Mouse (Mus musculus) heart, embryonic 15.5 days (tissue): ENCODE data around the gene Atxn2. TPM values are rescaled to one million over a fixed set of nuclear protein-coding genes. Genes with fewer than 3 reads are reported as not detected.

Experiments
- ATAC-seq: fragments of 200-750 bp; cut with Nextera tagmentation; replicated peaks from 2 replicates; pipeline ENCODE4 v1.8.0; 2017; ENCODE audit warnings: low read depth, moderate TSS enrichment; ENCODE audit not compliant: insufficient number of reproducible peaks, insufficient read depth, low FRiP score
- H3K27ac ChIP-seq: fragments of 300-500 bp; sonication (generic); 2 replicates; pipeline ENCODE4 v1.5.1; 2015; ENCODE audit warnings: mild to moderate bottlenecking, inconsistent platforms
- H3K27me3 ChIP-seq: fragments of 300-500 bp; sonication (generic); 2 replicates; pipeline ENCODE4 v1.6.1; 2015; ENCODE audit warnings: inconsistent platforms
- H3K36me3 ChIP-seq: fragments of 300-500 bp; sonication (generic); 2 replicates; pipeline ENCODE4 v1.6.1; 2015; ENCODE audit warnings: mild to moderate bottlenecking, inconsistent platforms
- H3K4me1 ChIP-seq: fragments of 300-500 bp; sonication (generic); replicated peaks from 2 replicates; pipeline ENCODE4 v1.6.1; 2015; ENCODE audit warnings: inconsistent platforms
- H3K4me2 ChIP-seq: fragments of 300-500 bp; sonication (generic); 2 replicates; pipeline ENCODE4 v1.6.1; 2015; ENCODE audit warnings: inconsistent platforms, mild to moderate bottlenecking, moderate library complexity
- H3K4me3 ChIP-seq: fragments of 300-500 bp; sonication (generic); 2 replicates; pipeline ENCODE4 v1.5.1; 2015; ENCODE audit warnings: mild to moderate bottlenecking, inconsistent platforms
- H3K9ac ChIP-seq: fragments of 300-500 bp; sonication (generic); 2 replicates; pipeline ENCODE4 v1.6.1; 2015; ENCODE audit warnings: mild to moderate bottlenecking, inconsistent platforms
- H3K9me3 ChIP-seq: fragments of 300-500 bp; sonication (generic); replicated peaks from 2 replicates; pipeline ENCODE4 v1.6.1; 2016; ENCODE audit warnings: inconsistent platforms
- WGBS: fragments of 180-500 bp; shearing (Covaris S2); methylation state at CpG from one replicate; pipeline ENCODE4 v1.1.7; 2015; ENCODE audit warnings: mixed read lengths; 5-methylcytosine and 5-hydroxymethylcytosine counted together
- polyA plus RNA-seq: library from polyadenylated mRNA; unstranded; fragments of >200 nt; fragmentation: Nextera tagmentation; extraction: Ambion mirVana; gene quantifications from 2 replicates; pipeline ENCODE4 v1.2.1, GENCODE M21; 2015

The Atxn2 gene
- polyA plus RNA-seq, 1 experiment from 2014 or later: 63.7 TPM

DNA sequence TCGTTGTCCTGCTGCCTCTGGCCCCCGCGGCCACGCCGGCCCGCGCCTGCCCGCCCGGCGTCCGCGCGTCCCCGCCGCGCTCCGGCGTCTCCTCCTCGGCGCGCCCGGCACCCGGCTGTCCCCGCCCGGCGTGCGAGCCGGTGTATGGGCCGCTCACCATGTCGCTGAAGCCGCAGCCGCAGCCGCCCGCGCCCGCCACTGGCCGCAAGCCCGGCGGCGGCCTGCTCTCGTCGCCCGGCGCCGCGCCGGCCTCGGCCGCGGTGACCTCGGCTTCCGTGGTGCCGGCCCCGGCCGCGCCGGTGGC is 743 bp downstream of the Atxn2 start:
- peak; percentile 38 for ATAC-seq

GRCm38 (mm10) chr5:121712232-121712933 is 1.2 kb downstream of the Atxn2 start:
- Histone ChIP-seq H3K36me3 (peaks cover 1% of the 10 kb centered on the region; the same call in 1 of the 2 replicates), H3K4me2 (peak overlapping the region; percentile 83), H3K9me3 (no peaks in the 10 kb centered on the region), H3K4me1 (peaks cover 35% of the 10 kb centered on the region), H3K27ac (peak overlapping the region; percentile 98), H3K27me3 (no peaks in the 10 kb centered on the region), H3K4me3 (peak overlapping the region; percentile 82), H3K9ac (peak overlapping the region; percentile 98)
- WGBS: under 1% methylated on average over 48 of the region's 66 CpGs
- peak; percentile 51 for ATAC-seq

More for the DNA sequence above, 743 bp downstream of the Atxn2 start:
- Histone ChIP-seq H3K27me3 (no peaks in the 10 kb centered on the region), H3K4me1 (peaks cover 35% of the 10 kb centered on the region), H3K27ac (peak overlapping the region; percentile 98), H3K4me3 (peak overlapping the region; percentile 82), H3K9me3 (no peaks in the 10 kb centered on the region), H3K9ac (peak overlapping the region; percentile 98), H3K36me3 (no peaks in the 10 kb centered on the region), H3K4me2 (peak overlapping the region; percentile 83)
- WGBS: 0% methylated on average over 36 of the region's 57 CpGs

- Histone ChIP-seq H3K36me3 (peaks cover 4% of the 10 kb centered on the region; the same call in 1 of the 2 replicates), H3K4me3 (peak overlapping the region; percentile 82), H3K9me3 (no peaks in the 10 kb centered on the region), H3K4me2 (peak overlapping the region; percentile 83), H3K27me3 (no peaks in the 10 kb centered on the region), H3K27ac (peak overlapping the region; percentile 98), H3K4me1 (peaks cover 37% of the 10 kb centered on the region), H3K9ac (peak overlapping the region; percentile 98)
- WGBS: under 1% methylated on average over 32 of the region's 32 CpGs
- peak; percentile 55; the same call in 1 of the 2 replicates for ATAC-seq
These were observed 1.9 kb downstream of the Atxn2 start for GRCm38 (mm10) chr5:121712934-121713538.

GRCm38 (mm10) chr5:121714331-121714730 is 3.2 kb downstream of the Atxn2 start:
- Histone ChIP-seq H3K27me3 (no peaks in the 10 kb centered on the region), H3K27ac (peak overlapping the region; percentile 98; the same call in 1 of the 2 replicates), H3K4me3 (peak overlapping the region; percentile 82; the same call in 1 of the 2 replicates), H3K9ac (0 out of 2 replicates have a peak overlapping the region, but pooled peaks have one; percentile 19), H3K4me1 (peaks cover 47% of the 10 kb centered on the region), H3K9me3 (no peaks in the 10 kb centered on the region), H3K36me3 (peaks cover 4% of the 10 kb centered on the region; the same call in 1 of the 2 replicates), H3K4me2 (peak overlapping the region; percentile 83)
- WGBS: 74% methylated on average over 1 of the region's 1 CpGs
- no peak for ATAC-seq

DNA sequence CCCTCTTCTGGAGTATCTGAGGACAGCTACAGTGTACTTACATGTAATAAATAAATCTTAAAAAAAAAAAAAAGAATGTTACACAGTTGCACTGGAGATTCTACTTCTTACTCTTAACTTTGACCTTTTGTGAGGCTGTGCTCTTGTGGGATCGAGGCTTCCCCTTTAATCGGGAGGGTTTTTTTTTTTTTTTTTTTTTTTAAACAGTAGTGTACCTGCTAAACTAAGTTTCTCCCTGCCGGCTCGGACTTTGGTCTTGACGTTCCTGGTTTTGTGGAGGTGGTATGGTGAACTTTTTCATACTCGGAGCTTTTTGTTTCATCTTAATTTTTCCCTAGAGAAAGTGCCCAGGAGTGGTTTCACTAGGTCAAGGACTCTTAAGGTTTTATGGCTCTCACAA is 3.8 kb downstream of the Atxn2 start:
- H3K4me2 ChIP-seq: no peak overlapping the region
- H3K27ac ChIP-seq: no peak overlapping the region
- H3K36me3 ChIP-seq: peaks cover 4% of the 10 kb centered on the region; the same call in 1 of the 2 replicates
- WGBS: 81% methylated on average over 6 of the region's 6 CpGs
- no peak overlapping the region for H3K4me3 ChIP-seq
- H3K9me3 ChIP-seq: no peaks in the 10 kb centered on the region
- no peak for ATAC-seq
- no peaks in the 10 kb centered on the region for H3K27me3 ChIP-seq
- H3K9ac ChIP-seq: no peak overlapping the region
- peaks cover 53% of the 10 kb centered on the region for H3K4me1 ChIP-seq

GRCm38 (mm10) chr5:121718462-121718861 is 7.3 kb downstream of the Atxn2 start:
- H3K4me3 ChIP-seq: no peak overlapping the region
- peaks cover 4% of the 10 kb centered on the region; the same call in 1 of the 2 replicates for H3K36me3 ChIP-seq
- no peak overlapping the region for H3K9ac ChIP-seq
- 74% methylated on average over 5 of the region's 5 CpGs for WGBS
- no peaks in the 10 kb centered on the region for H3K9me3 ChIP-seq
- peaks cover 65% of the 10 kb centered on the region for H3K4me1 ChIP-seq
- ATAC-seq: no peak
- no peak overlapping the region for H3K27ac ChIP-seq
- H3K4me2 ChIP-seq: no peak overlapping the region
- no peaks in the 10 kb centered on the region for H3K27me3 ChIP-seq

DNA sequence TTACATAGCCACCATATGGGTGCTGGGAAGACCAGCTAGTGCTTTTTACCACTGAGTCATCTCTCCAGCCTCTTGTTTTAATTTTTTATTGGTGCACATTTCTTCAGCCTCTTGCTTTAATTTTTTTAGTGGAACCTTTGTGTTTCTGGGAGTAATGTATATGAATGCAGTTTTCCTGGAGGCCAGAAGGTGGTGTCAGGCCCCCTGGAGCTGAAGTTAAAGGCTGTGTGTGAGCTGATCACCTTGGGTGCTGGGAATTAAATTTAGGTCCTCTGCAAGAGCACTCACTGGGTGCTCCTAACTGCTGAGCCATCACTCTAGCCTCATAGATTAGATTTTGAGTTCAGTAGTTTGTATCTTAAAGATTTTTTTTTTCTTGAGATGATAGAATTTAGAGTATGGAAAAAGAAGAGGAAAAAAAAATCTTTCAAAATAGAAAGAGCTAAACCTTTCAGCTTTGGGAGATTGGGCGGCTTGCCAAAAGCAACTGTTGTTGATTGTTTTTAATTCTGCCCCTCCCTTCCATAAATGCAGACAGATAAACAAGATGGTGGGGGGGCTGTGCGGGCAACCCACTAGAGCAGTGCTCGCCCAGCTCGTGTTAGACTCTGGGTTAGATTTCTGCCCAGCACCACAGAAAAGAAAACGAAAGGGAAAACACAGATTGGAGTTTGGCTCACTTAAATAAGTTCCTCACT is 9.9 kb downstream of the Atxn2 start:
- peaks cover 4% of the 10 kb centered on the region; the same call in 1 of the 2 replicates for H3K36me3 ChIP-seq
- WGBS: 86% methylated on average over 5 of the region's 5 CpGs
- H3K4me1 ChIP-seq: peaks cover 55% of the 10 kb centered on the region
- H3K9me3 ChIP-seq: no peaks in the 10 kb centered on the region
- no peak overlapping the region for H3K4me2 ChIP-seq
- no peaks in the 10 kb centered on the region for H3K27me3 ChIP-seq
- no peak for ATAC-seq
- H3K27ac ChIP-seq: no peak overlapping the region
- no peak overlapping the region for H3K4me3 ChIP-seq
- no peak overlapping the region for H3K9ac ChIP-seq

- Histone ChIP-seq H3K9ac (no peak overlapping the region), H3K4me3 (no peak overlapping the region), H3K9me3 (no peaks in the 10 kb centered on the region), H3K27me3 (no peaks in the 10 kb centered on the region), H3K36me3 (peaks cover 4% of the 10 kb centered on the region; the same call in 1 of the 2 replicates), H3K4me1 (peaks cover 49% of the 10 kb centered on the region), H3K27ac (no peak overlapping the region), H3K4me2 (no peak overlapping the region)
- no peak for ATAC-seq
- WGBS: 59% methylated on average over 3 of the region's 3 CpGs
These were observed 10.7 kb downstream of the Atxn2 start for GRCm38 (mm10) chr5:121721841-121722240.

DNA sequence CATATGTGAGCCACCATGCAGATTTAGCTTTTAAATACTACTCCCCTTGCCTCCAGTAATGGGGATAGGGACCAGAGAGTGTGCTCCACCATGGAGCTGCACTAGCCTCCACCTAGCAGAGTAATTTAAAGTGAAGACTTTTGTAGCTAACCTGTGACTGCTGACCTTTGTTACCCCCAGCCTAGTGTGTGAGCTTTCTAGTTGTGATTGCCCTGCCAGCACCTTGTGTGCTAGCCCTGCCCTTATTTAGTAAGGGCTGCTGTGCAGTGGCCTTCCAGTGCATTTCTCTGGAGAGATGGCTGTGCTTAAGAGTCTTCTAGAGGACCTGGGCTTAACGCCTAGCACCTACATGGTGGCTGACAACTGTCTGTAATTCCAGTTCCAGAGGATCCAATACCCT is 13.5 kb downstream of the Atxn2 start:
- Histone ChIP-seq H3K4me3 (no peak overlapping the region), H3K4me2 (no peak overlapping the region), H3K36me3 (no peaks in the 10 kb centered on the region), H3K9me3 (no peaks in the 10 kb centered on the region), H3K27ac (no peak overlapping the region; the same call in 1 of the 2 replicates), H3K9ac (no peak overlapping the region), H3K4me1 (peaks cover 36% of the 10 kb centered on the region), H3K27me3 (no peaks in the 10 kb centered on the region)
- no peak for ATAC-seq
- WGBS: 46% methylated on average over 1 of the region's 1 CpGs

DNA sequence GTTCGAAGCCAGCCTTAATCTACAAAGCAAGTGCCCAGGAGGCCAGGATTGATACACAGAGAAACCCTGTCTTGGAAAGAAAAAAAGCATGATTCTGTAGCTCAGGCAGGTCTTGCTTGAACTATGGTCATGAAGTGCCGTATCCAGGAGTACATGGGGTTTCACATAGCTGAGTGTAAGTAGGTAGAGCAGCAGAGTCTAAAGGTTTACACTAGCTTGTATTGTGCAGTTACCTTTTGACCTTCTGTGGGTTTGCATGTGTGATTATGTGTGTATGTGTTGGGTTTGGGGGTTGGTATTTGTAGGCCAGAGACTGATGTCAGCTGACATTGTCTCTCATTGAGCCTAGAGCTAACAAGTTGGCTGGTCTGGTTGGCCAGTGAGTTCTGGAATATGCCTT is 18.9 kb downstream of the Atxn2 start:
- 93% methylated on average over 2 of the region's 2 CpGs for WGBS
- H3K4me2 ChIP-seq: no peak overlapping the region
- H3K9ac ChIP-seq: no peak overlapping the region
- H3K4me3 ChIP-seq: no peak overlapping the region
- no peaks in the 10 kb centered on the region for H3K9me3 ChIP-seq
- no peak for ATAC-seq
- no peaks in the 10 kb centered on the region for H3K27me3 ChIP-seq
- no peak overlapping the region for H3K27ac ChIP-seq
- peaks cover 6% of the 10 kb centered on the region; the same call in 1 of the 2 replicates for H3K36me3 ChIP-seq
- peaks cover 4% of the 10 kb centered on the region; the same call in 1 of the 2 replicates for H3K4me1 ChIP-seq

GRCm38 (mm10) chr5:121736641-121737040 is 25.5 kb downstream of the Atxn2 start:
- Histone ChIP-seq H3K9me3 (no peaks in the 10 kb centered on the region), H3K27me3 (no peaks in the 10 kb centered on the region), H3K9ac (no peak overlapping the region), H3K4me1 (0 out of 2 replicates have a peak, but pooled peaks cover 3% of the 10 kb centered on the region), H3K4me2 (no peak overlapping the region), H3K4me3 (no peak overlapping the region), H3K36me3 (peaks cover 6% of the 10 kb centered on the region), H3K27ac (no peak overlapping the region)
- no peak for ATAC-seq
- WGBS: 92% methylated on average over 3 of the region's 3 CpGs
